Mouse (Mus musculus) ES-E14 (cell line): Measurements from ENCODE around the gene Ear1.
"Not testable (repeated sequence)": the region's sequence is repeated elsewhere in the genome, so short reads cannot be mapped to it uniquely, and the experiment has no call there.

Experiments
- HCFC1 ChIP-seq: IDR thresholded peaks from 2 replicates; pipeline ENCODE4 v1.6.1; 2012; ENCODE audit warnings: low read length, inconsistent platforms, borderline replicate concordance; ENCODE audit not compliant: insufficient read depth
- ZC3H11A ChIP-seq: IDR thresholded peaks from 2 replicates; pipeline ENCODE4 v1.6.1; 2012; ENCODE audit warnings: low read depth, mild to moderate bottlenecking, inconsistent platforms, low read length, borderline replicate concordance
- ZNF384 ChIP-seq: IDR thresholded peaks from 2 replicates; pipeline ENCODE4 v1.6.1; 2012; ENCODE audit warnings: low read depth, low read length, inconsistent platforms

DNA sequence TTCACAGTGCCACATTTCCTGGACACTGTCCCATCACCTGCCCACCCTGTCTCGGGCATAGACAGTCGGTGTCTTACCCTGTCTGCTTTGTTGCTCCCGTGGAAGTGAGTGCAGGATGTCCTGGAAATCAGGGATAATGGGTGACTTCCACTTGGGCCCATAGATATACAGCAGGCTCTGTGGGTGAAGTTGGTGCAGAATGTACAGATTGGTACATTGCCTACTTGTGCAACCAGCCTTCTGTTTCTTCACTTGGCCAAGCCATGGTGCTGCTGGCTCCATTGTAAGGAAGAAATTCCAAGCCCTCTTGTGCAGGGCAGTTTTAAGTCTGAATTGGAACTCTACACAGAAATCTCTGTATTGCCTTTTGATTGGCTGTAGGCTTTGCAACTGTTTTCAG lies 48.1 kb upstream of the Ear1 start, which contains the start of gene Ear10:
- TF ChIP-seq ZC3H11A, HCFC1, ZNF384: not testable (repeated sequence)
